Mouse (Mus musculus) layer of hippocampus, postnatal 10 days (tissue): ENCODE measurements around the gene Usp34. TPM values are rescaled to one million over a fixed set of nuclear protein-coding genes. Genes with fewer than 3 reads are reported as not detected.
A peak's percentile ranks its signal among the peaks of the same experiment; 100 is the strongest.
"Not testable (repeated sequence)": the region's sequence is repeated elsewhere in the genome, so short reads cannot be mapped to it uniquely, and the experiment has no call there.

Experiments
- DNase-seq, 2 experiments: peaks; one replicate each; pipeline ENCODE4 v3.0.0; 2021; ENCODE audit warnings: low spot score in 2 of 2
- total RNA-seq, 2 experiments: library from RNA; stranded (reverse); gene quantifications; 2 replicates each; pipeline ENCODE4 v1.2.3; 2021

Usp34 gene
- total RNA-seq, 2 experiments from 2014 or later: 114 to 120 TPM

DNA sequence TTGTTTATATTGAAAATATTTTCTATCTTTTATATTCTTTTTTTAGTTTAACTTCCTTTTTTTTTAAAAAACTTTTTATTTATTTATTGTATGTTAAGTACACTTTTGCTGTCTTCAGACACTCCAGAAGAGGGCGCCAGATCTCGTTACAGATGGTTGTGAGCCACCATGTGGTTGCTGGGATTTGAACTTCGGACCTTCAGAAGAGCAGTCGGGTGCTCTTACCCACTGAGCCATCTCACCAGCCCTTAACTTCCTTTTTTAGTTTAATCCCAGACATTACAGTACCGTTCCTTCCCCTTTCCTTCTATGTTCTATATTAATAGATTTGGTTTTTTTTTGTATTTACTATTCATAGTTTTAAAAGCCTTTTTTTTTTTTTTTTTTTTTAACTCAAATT, 50.5 kb downstream of the Usp34 start:
- not testable (repeated sequence) for DNase-seq

- not testable (repeated sequence) for DNase-seq
Measured at GRCm38 (mm10) chr11:23359687-23360235, 53.1 kb downstream of the Usp34 start.

DNA sequence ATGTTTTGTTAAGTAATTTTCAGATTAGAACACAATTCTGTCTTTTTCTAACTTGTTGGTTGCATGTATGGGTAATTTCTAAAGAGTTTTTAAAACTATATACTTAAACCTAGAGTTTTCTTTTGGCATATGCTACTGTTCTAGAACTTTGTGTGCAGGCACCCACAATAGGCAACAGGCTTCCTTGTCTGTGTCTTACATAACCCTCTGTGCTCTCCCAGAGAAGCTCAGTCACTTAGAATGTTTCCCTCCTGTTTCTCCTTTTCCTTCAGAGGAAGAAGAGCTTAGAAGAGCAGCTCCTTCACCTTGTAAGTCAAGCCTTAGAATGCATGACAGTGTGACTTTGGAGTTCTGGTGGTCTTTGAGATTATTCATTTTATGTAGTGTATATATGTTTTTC, 55.6 kb downstream of the Usp34 start:
- DNase-seq: no peak

DNA sequence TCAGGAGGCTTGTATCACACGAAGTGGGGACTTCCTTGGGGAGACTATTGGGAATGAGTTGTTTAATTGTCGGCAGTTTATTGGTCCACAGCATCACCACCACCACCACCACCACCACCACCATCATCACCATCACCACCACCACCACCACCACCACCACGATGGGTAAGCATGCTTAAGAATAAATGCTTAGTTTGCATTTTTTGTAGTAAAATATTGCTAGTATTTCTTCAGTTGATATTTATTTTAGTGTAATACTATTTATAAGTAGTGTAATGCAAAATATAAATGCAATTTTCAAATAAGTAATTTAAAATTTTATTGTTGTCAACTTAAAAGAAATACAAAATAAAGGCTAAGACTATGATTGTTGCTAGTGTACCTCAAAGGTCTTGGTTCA, 57.7 kb downstream of the Usp34 start:
- DNase-seq: no peak

GRCm38 (mm10) chr11:23372032-23372431, 65.3 kb downstream of the Usp34 start:
- DNase-seq: no peak

GRCm38 (mm10) chr11:23372490-23372889, 65.8 kb downstream of the Usp34 start:
- no peak for DNase-seq

GRCm38 (mm10) chr11:23380055-23380454, 73.4 kb downstream of the Usp34 start:
- DNase-seq: no peak

- no peak for DNase-seq
Measured at GRCm38 (mm10) chr11:23380595-23380994, 73.9 kb downstream of the Usp34 start.

GRCm38 (mm10) chr11:23382787-23383186, 76.1 kb downstream of the Usp34 start:
- no peak for DNase-seq

- no peak for DNase-seq
Measured at GRCm38 (mm10) chr11:23389649-23390048, 83.0 kb downstream of the Usp34 start.

GRCm38 (mm10) chr11:23392567-23392966, 85.9 kb downstream of the Usp34 start:
- no peak for DNase-seq

GRCm38 (mm10) chr11:23396608-23397007, 89.9 kb downstream of the Usp34 start:
- no peak for DNase-seq

DNA sequence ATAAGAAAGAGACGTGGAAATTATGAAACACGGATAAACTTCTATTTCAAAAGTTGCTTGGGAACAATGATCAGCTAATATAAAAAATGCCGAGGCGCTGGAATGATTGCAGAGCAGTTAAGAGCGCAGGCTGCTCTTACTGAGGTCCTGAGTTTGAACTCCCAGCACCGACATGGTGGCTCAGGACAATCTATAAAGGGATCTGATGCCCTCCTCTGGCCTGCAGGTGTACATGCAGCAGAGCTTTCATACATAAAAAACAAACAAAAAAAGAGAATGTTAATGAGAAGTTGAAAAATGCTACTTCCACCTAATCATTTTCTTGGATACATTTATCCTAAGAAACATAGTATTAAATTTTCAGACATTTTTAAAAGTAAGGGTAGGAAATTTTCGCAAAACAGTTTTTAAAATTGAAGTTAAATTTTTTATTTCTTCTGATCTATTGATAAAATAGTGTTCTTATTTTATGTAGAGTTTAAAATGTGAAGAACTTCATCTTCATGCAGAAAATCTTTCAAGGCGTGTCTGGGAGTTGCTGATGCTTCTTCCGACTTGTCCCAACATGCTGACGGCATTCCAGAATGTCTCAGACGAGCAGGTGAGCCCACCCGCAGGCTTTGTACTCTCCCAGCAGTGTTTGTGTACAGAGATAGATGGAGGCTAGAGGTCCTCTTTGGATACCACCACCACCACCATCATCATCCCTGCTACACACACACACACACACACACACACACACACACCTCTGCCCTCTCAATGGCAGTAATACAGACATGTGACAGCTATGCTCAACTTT, 94.5 kb downstream of the Usp34 start:
- DNase-seq: no peak

DNA sequence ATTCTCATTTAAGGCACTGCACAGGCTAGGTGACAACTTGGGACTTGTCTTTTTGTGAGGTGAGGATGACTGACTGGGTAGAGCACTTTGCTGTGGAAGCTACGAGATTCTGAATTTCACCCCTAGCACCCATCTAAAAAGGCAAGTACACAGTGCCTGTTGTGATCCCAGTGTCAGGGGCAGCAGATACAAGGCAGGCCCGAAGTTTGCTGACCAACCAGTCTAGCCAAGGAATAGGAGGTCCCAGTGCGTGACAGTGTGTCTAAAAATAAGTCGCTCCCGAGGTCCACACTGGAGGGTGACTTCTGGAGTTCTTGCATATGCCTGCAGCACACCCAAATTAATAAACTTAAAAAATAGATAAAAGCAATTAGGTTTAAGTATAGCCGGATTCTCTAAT, 121.6 kb downstream of the Usp34 start:
- no peak for DNase-seq

GRCm38 (mm10) chr11:23430013-23430412, 123.3 kb downstream of the Usp34 start:
- DNase-seq: no peak

- DNase-seq: no peak
Measured at GRCm38 (mm10) chr11:23436076-23436475, 129.4 kb downstream of the Usp34 start.

DNA sequence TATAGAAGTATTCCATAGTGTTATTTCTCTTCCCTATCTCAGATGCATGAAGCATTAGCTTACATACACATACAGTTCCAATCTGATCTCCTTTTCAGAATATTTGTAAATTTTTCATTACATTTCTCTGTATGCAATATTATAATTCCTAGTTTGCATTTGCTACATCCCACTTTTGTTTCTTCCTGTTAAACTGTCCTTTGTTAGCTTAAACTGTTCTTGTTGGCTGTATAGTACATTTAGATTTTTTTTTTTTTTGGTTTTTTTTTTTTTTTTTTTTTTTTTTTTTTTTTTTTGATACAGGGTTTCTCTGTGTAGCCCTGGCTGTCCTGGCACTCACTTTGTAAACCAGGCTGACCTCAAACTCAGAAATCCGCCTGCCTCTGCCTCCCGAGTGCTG, 159.2 kb downstream of the Usp34 start:
- DNase-seq: not testable (repeated sequence)

DNA sequence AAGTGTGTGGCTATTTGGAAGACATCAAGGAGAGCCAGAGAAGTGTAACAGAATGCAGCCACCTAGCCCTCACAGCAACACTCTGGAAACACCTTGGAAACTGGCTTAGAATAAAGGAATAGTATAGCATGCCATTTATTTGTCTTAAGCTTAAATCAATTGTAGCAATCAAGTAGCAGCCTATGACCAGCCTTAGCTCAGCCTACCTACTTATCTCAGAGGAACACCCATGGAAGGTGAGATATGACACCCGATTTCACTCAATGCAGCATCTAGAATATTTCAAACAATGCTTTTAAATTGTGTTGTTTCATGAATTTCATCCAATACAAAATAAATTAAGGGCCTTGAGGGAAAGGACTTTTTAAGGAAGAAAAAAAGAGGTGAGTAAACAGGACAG, 183.3 kb downstream of the Usp34 start:
- no peak for DNase-seq

DNA sequence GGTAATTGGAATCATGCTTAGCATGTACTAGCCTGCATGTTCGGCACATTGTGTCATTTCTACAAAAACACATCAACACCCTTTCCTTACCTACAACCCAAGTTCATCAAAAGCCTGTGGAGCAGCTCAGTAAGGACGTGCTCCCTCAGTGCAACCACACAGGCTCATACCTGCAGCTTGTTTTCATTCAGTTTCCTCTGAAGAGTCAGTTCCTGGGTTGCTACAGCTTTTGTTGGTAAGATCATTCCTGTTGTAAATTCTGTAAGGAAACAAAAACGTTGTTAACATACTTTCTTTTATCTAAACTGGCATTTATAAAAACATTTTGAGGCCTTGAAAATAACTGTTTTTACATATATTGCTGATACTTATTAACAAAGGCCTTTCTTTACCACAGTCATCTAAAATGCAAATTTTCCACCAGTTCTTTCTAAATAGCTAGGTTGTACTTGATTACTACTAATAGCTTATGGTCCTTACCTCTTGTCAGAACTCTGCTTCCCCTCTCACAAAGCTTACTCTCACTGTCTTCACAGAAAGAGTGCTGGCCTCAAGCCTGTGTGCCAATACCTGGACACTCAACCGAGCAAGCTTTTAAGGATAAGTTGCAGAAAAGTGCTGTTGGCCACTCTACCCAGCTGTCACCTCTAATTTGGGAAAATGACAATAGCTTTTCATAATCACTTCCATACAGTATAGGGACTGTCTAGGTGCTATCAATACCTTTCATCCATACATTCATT, 185.5 kb downstream of the Usp34 start:
- DNase-seq: no peak

- DNase-seq: no peak
Measured at GRCm38 (mm10) chr11:23495231-23495630, 188.5 kb downstream of the Usp34 start.

DNA sequence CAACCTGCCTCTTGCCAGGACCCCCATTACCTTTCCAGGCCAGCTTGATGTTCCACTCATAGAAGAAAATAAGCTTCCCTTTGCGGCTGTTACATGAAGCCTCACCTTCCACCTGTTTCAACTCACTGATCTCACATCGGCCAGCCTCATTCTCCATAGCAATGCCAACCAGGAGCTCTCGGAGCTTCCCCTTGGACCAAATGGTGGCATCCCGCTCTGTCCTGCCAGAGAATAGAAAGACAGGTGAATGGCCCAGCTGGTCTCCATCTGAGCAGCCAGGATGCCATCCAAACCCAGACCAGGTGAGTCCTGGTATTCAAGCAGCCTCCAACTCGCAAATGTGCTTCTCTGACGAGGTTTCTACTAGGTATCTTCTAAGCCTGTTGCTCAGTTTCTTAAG, 190.0 kb downstream of the Usp34 start:
- DNase-seq: peak in 1 of 2 experiments; percentile 19

DNA sequence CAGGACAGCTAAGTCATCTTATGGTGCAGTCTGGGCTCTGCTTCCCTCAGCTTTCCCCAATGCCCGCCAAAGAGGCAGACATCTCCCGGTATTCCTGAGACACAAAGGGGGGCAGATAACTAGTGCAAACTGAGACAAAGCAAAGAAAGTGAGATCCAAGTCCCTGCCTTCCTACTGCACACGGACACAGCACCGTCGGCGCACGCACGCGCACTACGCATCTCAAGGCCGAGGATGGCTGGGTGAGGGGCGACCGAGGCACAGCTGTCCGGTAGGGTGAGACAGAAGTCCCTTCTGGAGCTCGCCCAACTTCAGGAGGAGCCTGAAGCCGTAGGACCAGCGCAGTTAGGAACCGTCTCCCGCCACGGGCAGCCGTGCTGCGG, 190.6 kb downstream of the Usp34 start:
- peak; percentile 72 to 77 for DNase-seq
